Mouse (Mus musculus) forebrain, embryonic 15.5 days (tissue): Measurements from ENCODE around the gene Slc25a11. TPM values are rescaled to one million over a fixed set of nuclear protein-coding genes. Genes with fewer than 3 reads are reported as not detected.

Experiments used
- ATAC-seq: fragments of 200-750 bp; cut with Nextera tagmentation; replicated peaks from 2 replicates; pipeline ENCODE4 v1.8.0; 2017; ENCODE audit warnings: mild to moderate bottlenecking, moderate TSS enrichment, moderate library complexity
- H3K27ac ChIP-seq: fragments of 300-500 bp; sonication (generic); replicated peaks from 2 replicates; pipeline ENCODE4 v1.5.1; 2015; ENCODE audit warnings: mild to moderate bottlenecking, inconsistent platforms
- H3K27me3 ChIP-seq: fragments of 300-500 bp; sonication (generic); 2 replicates; pipeline ENCODE4 v1.6.1; 2015; ENCODE audit warnings: inconsistent platforms
- H3K36me3 ChIP-seq: fragments of 300-500 bp; sonication (generic); 2 replicates; pipeline ENCODE4 v1.6.1; 2015; ENCODE audit warnings: mild to moderate bottlenecking, inconsistent platforms
- H3K4me1 ChIP-seq: fragments of 300-500 bp; sonication (generic); 2 replicates; pipeline ENCODE4 v1.6.1; 2015; ENCODE audit warnings: inconsistent platforms
- H3K4me2 ChIP-seq: fragments of 300-500 bp; sonication (generic); replicated peaks from 2 replicates; pipeline ENCODE4 v1.6.1; 2015; ENCODE audit warnings: mild to moderate bottlenecking, inconsistent platforms
- H3K4me3 ChIP-seq: fragments of 300-500 bp; sonication (generic); 2 replicates; pipeline ENCODE4 v1.5.1; 2015; ENCODE audit warnings: mild to moderate bottlenecking, inconsistent platforms
- H3K9ac ChIP-seq: fragments of 300-500 bp; sonication (generic); replicated peaks from 2 replicates; pipeline ENCODE4 v1.6.1; 2015; ENCODE audit warnings: mild to moderate bottlenecking, inconsistent platforms
- H3K9me3 ChIP-seq: fragments of 300-500 bp; sonication (generic); 2 replicates; pipeline ENCODE4 v1.6.1; 2016; ENCODE audit warnings: inconsistent platforms
- whole genome bisulfite sequencing: fragments of 180-500 bp; shearing (Covaris S2); methylation state at CpG from one replicate; pipeline ENCODE4 v1.1.7; 2015; ENCODE audit warnings: mixed read lengths; 5-methylcytosine and 5-hydroxymethylcytosine counted together
- polyA plus RNA-seq: library from polyadenylated mRNA; unstranded; fragments of >200 nt; fragmentation: Nextera tagmentation; extraction: Ambion mirVana; gene quantifications from 2 replicates; pipeline ENCODE4 v1.2.1, GENCODE M21; 2015

Gene Slc25a11
- polyA plus RNA-seq, 1 experiment from 2014 or later, result 168 TPM

DNA sequence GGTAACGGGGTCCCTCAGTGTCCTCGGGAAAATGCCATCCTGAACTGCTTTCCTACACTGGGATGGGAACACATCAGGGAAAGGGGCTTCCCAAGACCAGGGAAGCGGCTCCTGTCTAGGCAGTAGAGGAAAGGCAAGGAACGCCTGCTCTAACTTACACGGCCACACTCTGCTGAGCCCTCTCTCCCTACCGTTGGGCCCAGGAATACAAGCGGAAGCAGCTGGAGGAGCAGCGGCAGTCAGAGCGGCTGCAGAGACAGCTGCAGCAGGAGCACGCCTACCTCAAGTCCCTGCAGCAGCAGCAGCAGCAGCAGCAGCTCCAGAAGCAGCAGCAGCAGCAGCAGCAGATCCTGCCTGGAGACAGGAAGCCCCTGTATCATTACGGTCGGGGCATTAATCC, 40.6 kb downstream of the Slc25a11 start:
- no peaks in the 10 kb centered on the region for H3K9me3 ChIP-seq
- no peaks in the 10 kb centered on the region for H3K4me1 ChIP-seq
- H3K36me3 ChIP-seq, result peaks cover 80% of the 10 kb centered on the region
- H3K9ac ChIP-seq, result no peak overlapping the region
- no peak overlapping the region for H3K4me2 ChIP-seq
- H3K27ac ChIP-seq, result no peak overlapping the region
- no peak overlapping the region for H3K4me3 ChIP-seq
- H3K27me3 ChIP-seq, result no peaks in the 10 kb centered on the region
- no peak for ATAC-seq
- WGBS, result 75% methylated on average over 12 of the region's 12 CpGs

DNA sequence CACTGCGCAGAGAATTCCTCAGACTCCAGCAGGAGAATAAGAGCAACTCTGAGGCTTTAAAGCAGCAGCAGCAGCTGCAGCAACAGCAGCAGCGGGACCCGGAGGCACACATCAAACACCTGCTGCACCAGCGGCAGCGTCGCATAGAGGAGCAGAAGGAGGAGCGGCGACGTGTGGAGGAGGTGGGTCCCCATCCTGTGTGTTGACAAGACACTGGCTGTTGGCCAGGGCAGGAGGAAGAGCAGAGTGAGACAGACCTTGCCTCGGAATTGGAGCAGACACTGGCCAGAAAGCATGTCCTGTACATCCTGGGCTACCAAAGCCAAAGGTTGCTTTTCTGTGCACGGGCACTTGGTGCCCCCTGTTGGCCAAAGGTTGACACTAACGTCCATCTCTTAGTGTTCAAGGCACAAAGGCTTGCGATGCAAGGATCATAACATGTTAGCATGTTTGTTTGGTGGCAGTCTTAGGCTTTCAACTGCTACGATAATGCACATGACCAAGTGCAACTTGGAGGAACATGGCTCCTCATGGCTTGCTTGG, 42.2 kb downstream of the Slc25a11 start:
- Histone ChIP-seq H3K4me2 (no peak overlapping the region), H3K4me1 (no peaks in the 10 kb centered on the region), H3K27ac (no peak overlapping the region), H3K9ac (no peak overlapping the region), H3K27me3 (no peaks in the 10 kb centered on the region), H3K9me3 (no peaks in the 10 kb centered on the region), H3K36me3 (peaks cover 69% of the 10 kb centered on the region), H3K4me3 (no peak overlapping the region)
- 55% methylated on average over 14 of the region's 14 CpGs for WGBS
- no peak for ATAC-seq

DNA sequence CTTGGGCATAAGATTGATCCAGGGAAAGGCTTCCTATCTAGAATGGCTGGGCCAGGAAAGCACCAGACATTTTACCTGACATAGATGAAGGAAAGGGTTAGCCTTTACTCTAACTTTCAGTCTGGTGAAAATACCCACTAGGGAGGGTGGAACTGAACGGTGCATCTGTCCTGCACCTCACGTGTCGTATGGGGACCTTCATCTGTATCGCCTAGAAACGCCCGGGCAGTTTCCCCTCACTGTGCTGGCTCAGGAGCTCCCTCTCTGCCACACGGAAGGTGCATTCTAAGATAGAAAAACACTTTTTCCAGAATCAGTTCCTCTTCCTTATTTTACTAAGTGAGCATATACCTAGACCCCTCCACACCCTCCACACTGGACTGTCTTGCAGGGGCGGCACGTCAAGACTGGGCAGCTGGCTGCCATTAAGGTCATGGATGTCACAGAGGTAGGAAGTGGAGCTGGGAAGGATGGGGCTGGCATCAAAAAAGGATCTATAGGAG, 48.8 kb downstream of the Slc25a11 start:
- 94% methylated on average over 9 of the region's 9 CpGs for WGBS

DNA sequence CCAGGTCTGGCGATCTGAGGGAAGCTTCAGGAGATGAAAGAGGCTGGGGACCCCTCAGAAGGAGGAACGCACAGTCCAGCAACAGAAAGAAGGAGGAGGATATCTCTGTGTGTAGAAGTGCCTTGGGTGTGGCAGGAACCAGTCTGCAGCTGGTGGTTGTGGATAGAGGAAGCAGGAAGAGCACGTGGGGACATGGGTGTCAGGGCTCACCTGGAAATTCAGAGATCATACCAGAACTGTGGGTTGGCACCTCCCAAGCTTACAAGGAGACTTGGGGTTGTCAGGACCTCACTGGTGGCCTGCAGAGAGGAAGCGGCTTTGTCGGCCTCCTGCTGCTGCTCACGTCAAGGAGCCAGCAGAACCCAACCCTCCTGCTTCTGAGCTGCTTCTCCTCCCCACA, 50.0 kb downstream of the Slc25a11 start:
- WGBS, result 82% methylated on average over 6 of the region's 6 CpGs
- Histone ChIP-seq H3K36me3 (peaks cover 26% of the 10 kb centered on the region), H3K4me3 (no peak overlapping the region), H3K27me3 (no peaks in the 10 kb centered on the region), H3K4me1 (peaks cover 10% of the 10 kb centered on the region), H3K4me2 (no peak overlapping the region), H3K9me3 (no peaks in the 10 kb centered on the region), H3K27ac (no peak overlapping the region), H3K9ac (no peak overlapping the region)
- ATAC-seq, result no peak

More for the DNA sequence above, 48.8 kb downstream of the Slc25a11 start:
- H3K36me3 ChIP-seq, result peaks cover 26% of the 10 kb centered on the region
- H3K27me3 ChIP-seq, result no peaks in the 10 kb centered on the region
- no peak overlapping the region for H3K4me2 ChIP-seq
- H3K9ac ChIP-seq, result no peak overlapping the region
- H3K9me3 ChIP-seq, result no peaks in the 10 kb centered on the region
- no peak overlapping the region for H3K4me3 ChIP-seq
- H3K27ac ChIP-seq, result no peak overlapping the region
- peaks cover 10% of the 10 kb centered on the region for H3K4me1 ChIP-seq
- no peak for ATAC-seq

DNA sequence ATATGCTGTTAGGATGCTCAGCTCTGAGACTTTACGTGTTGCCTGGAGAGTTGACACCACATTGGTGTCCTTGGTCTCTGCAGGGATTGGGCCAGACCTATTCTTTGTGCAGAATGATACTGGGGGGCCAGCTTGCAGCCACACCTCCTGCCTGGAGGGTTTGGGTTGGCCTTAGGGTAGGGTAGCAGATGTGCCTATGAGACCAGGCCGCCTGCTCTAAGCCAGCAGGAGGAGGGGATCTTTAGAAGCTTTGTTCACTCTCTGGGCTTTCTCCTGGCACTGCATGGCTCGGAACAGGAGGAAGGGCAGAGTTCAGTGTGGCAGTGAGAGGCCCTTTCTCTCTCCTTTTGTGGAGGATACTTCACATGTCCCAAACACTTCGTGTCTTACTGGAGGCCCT, 51.2 kb downstream of the Slc25a11 start:
- Histone ChIP-seq H3K36me3 (peaks cover 16% of the 10 kb centered on the region; the same call in 1 of the 2 replicates), H3K27me3 (no peaks in the 10 kb centered on the region), H3K4me2 (no peak overlapping the region), H3K4me3 (no peak overlapping the region), H3K4me1 (peaks cover 10% of the 10 kb centered on the region), H3K9ac (no peak overlapping the region), H3K9me3 (no peaks in the 10 kb centered on the region), H3K27ac (peak overlapping the region; percentile 46)
- 29% methylated on average over 4 of the region's 4 CpGs for WGBS
- ATAC-seq, result no peak

DNA sequence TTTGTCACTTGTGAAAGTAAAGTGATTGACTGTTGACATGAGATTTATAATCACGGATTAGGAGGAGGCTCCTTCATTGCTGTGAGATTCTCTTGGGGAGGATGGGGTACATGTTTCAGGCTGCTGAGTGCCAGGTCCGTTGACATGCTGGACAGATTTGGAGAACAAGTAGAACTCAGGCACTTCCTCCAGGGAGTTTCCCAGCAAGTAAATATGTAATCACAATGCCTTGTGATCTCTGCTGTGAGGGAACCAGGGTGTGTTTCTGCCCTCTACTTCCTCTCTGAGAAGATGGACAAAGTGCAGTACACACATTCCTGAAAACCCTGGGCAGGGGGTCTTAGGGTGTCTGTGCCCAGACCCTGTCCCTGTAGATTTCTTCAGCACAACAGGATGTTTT, 51.6 kb downstream of the Slc25a11 start:
- H3K27ac ChIP-seq, result no peak overlapping the region; the same call in 1 of the 2 replicates
- no peaks in the 10 kb centered on the region for H3K9me3 ChIP-seq
- no peaks in the 10 kb centered on the region for H3K27me3 ChIP-seq
- H3K36me3 ChIP-seq, result peaks cover 16% of the 10 kb centered on the region; the same call in 1 of the 2 replicates
- H3K4me1 ChIP-seq, result peaks cover 10% of the 10 kb centered on the region
- H3K4me3 ChIP-seq, result no peak overlapping the region
- ATAC-seq, result no peak
- WGBS, result 83% methylated on average over 2 of the region's 2 CpGs
- no peak overlapping the region for H3K9ac ChIP-seq
- H3K4me2 ChIP-seq, result no peak overlapping the region

DNA sequence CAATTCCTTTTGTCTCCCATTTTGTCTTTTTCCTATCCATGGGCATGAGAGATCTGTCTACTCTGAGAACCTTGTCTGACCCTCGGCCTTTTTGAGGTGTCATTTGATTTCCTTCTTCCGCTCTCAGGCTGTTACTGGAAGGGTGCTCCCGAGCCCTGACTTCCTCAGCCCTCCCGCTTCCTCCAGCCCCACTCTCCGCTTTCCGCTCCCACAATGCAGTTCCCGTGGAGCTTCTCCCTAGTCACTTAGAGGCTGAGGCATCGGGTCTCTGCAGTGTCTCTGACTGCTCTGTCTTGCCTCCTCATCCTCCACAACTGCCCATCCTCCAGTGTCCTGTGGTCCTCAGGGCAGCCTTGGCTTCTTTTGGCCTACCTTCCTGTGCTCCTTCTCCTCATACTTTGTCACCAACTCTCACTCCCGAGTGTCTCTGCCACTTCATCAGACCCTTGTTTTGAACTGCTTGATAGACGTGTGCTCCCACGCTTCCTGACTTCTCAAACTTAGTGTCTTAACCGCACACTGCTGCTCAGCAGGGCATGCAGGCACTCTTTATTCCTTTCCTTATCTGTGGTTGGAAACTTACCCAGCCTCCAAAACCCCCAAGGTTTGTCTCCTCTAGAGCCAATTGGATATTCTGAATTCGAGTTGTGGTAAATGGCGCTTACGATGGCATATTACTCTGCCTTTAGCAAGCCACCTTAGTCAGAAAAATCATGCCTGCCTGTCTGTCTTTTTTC, 52.9 kb downstream of the Slc25a11 start:
- peaks cover 10% of the 10 kb centered on the region for H3K4me1 ChIP-seq
- H3K9ac ChIP-seq, result no peak overlapping the region
- H3K9me3 ChIP-seq, result no peaks in the 10 kb centered on the region
- no peaks in the 10 kb centered on the region for H3K27me3 ChIP-seq
- H3K36me3 ChIP-seq, result peaks cover 13% of the 10 kb centered on the region; the same call in 1 of the 2 replicates
- no peak overlapping the region for H3K4me2 ChIP-seq
- H3K27ac ChIP-seq, result no peak overlapping the region
- no peak for ATAC-seq
- 90% methylated on average over 15 of the region's 15 CpGs for WGBS
- no peak overlapping the region for H3K4me3 ChIP-seq

Other genes with a start within 250 kb of the Slc25a11 start
- gene Pelp1, start 237.4 kb downstream of the Slc25a11 start, polyA plus RNA-seq, result 33.4 and 37.2 TPM in 2 replicates
- 38.1 and 38.4 TPM in 2 replicates for gene Arrb2, start 214.8 kb downstream of the Slc25a11 start, polyA plus RNA-seq
- 40.2 and 45.0 TPM in 2 replicates for gene Med11, start 195.6 kb downstream of the Slc25a11 start, polyA plus RNA-seq
- 0.52 and 0.56 TPM in 2 replicates for gene Zmynd15, start 188.0 kb downstream of the Slc25a11 start, polyA plus RNA-seq
- 1.4 and 1.9 TPM in 2 replicates for gene Cxcl16, start 187.5 kb downstream of the Slc25a11 start, polyA plus RNA-seq
- 1.0 and 2.0 TPM in 2 replicates for gene Tm4sf5, start 142.2 kb downstream of the Slc25a11 start, polyA plus RNA-seq
- 0.29 and 0.36 TPM in 2 replicates for gene Vmo1, start 132.9 kb downstream of the Slc25a11 start, polyA plus RNA-seq
- gene Gltpd2, start 128.3 kb downstream of the Slc25a11 start, polyA plus RNA-seq, result 0.14 TPM in 1 of 2 replicates, not detected in the other
- 750 and 789 TPM in 2 replicates for gene Psmb6, start 122.1 kb downstream of the Slc25a11 start, polyA plus RNA-seq
- gene Gm40193, start 114.5 kb downstream of the Slc25a11 start, polyA plus RNA-seq, result not detected in 2 replicates
- gene Pld2, start 107.4 kb downstream of the Slc25a11 start, polyA plus RNA-seq, result 7.0 and 8.2 TPM in 2 replicates
- gene Mink1, start 84.6 kb downstream of the Slc25a11 start, polyA plus RNA-seq, result 14.3 and 15.6 TPM in 2 replicates
- gene 4930544D05Rik, start 31.6 kb downstream of the Slc25a11 start, polyA plus RNA-seq, result not detected in 2 replicates
- 0.34 TPM in 1 of 2 replicates, not detected in the other for gene Chrne, start 28.3 kb downstream of the Slc25a11 start, polyA plus RNA-seq
- 0.08 and 0.24 TPM in 2 replicates for gene Gp1ba, start 8.4 kb downstream of the Slc25a11 start, polyA plus RNA-seq
- 126 and 130 TPM in 2 replicates for gene Rnf167, start 244 bp downstream of the Slc25a11 start, polyA plus RNA-seq
- gene Pfn1, start 7.2 kb upstream of the Slc25a11 start, polyA plus RNA-seq, result 683 and 724 TPM in 2 replicates
- gene Eno3, start 9.7 kb upstream of the Slc25a11 start, polyA plus RNA-seq, result 6.3 and 8.4 TPM in 2 replicates
- gene Spag7, start 21.9 kb upstream of the Slc25a11 start, polyA plus RNA-seq, result 148 and 153 TPM in 2 replicates
- 17.0 and 17.6 TPM in 2 replicates for gene Camta2, start 40.6 kb upstream of the Slc25a11 start, polyA plus RNA-seq
- gene Inca1, start 52.7 kb upstream of the Slc25a11 start, polyA plus RNA-seq, result 0.69 and 1.5 TPM in 2 replicates
- 1.4 and 1.5 TPM in 2 replicates for gene Kif1c, start 53.1 kb upstream of the Slc25a11 start, polyA plus RNA-seq
- 15.5 and 16.9 TPM in 2 replicates for gene Zfp3, start 116.7 kb upstream of the Slc25a11 start, polyA plus RNA-seq
- gene Scimp, start 165.1 kb upstream of the Slc25a11 start, polyA plus RNA-seq, result not detected in 2 replicates
- gene Rabep1, start 197.3 kb upstream of the Slc25a11 start, polyA plus RNA-seq, result 85.1 and 87.4 TPM in 2 replicates